Mouse (Mus musculus): Measurements from ENCODE around the gene Fads3. TPM values are rescaled to one million over a fixed set of nuclear protein-coding genes. Genes with fewer than 3 reads are reported as not detected.

Fads3 gene
- polyA plus RNA-seq, 1 experiment from 2014 or later, result 1.2 TPM

DNA sequence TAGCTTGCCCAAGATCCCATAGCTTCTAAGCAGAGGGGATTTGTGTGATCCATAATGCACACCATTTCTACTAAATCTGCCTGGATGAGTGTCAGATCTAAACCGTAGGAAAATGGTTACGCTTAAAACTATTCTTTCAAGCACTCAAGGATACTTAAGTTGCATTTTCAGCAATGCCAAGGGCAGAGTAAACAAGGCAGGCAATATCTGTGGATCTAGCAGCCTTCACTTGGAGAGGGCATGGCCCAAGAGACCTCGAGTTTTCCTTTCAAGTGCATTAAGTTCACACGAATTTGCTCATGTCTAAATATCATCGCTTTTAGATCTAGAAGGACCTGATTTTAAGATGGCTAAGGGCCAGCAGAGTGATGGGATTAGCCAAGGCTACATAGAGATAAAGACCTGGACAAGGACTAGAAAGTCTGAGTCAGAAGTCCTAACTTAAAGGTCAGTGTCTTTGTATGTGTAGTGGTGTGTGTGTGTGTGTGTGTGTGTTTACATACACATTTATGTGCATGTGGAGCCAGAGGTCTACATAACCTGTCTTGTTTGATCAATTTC lies 65.8 kb downstream of the Fads3 start:
- DNase-seq (ENCODE audit: low spot score), result no peak

DNA sequence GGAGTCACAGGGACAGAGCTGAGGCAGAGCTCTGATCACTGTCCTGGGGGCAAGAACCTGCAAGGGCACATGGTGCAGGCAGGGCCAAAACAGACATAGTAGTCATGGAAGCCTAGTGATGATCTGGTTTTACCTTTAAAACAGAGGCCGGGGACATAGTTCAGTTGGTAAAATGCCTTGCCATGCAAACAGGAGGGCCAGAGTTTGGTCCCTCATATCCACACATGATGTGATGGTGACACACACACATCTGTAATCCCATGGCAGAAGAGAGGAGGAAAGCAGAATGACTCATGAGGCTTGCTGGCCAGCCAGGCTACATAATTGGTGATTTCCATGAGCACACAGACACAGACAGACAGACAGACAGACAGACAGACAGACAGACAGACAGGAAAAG lies 66.8 kb downstream of the Fads3 start:
- DNase-seq (ENCODE audit: low spot score), result no peak

DNA sequence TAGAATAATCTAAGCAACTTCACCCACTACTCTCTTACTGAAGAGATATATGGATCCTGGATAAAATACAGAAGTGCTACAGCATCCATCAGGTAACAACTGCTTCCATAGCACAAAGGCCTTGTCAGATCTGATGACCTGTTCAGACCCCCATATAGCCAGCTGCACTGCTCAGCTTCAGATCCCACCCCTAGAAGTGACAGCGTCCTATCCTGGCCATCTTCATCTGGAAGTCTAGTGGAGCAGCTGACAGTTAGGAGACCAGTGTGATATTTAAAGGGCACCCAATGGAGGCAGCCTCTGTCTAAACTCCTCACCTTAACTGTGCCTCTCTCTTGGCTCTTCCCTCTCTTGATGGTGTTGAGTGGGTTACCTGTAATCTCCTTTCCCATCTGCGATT lies 67.3 kb downstream of the Fads3 start:
- DNase-seq (ENCODE audit: low spot score), result no peak

Other genes with a start within 250 kb of the Fads3 start
- 0.15 TPM in 1 of 2 replicates, not detected in the other for gene Scgb2a2, start 194.0 kb upstream of the Fads3 start, polyA plus RNA-seq (2015; fragmentation: Nextera tagmentation; extraction: Ambion mirVana)
- gene Incenp, start 142.0 kb upstream of the Fads3 start, polyA plus RNA-seq (2015; fragmentation: Nextera tagmentation; extraction: Ambion mirVana), result 102 and 134 TPM in 2 replicates
- 2,555 and 2,649 TPM in 2 replicates for gene Fth1, start 61.0 kb upstream of the Fads3 start, polyA plus RNA-seq (2015; fragmentation: Nextera tagmentation; extraction: Ambion mirVana)
- 0.39 and 0.54 TPM in 2 replicates for gene Best1, start 39.9 kb upstream of the Fads3 start, polyA plus RNA-seq (2015; fragmentation: Nextera tagmentation; extraction: Ambion mirVana)
- gene Rab3il1, start 39.9 kb upstream of the Fads3 start, polyA plus RNA-seq (2015; fragmentation: Nextera tagmentation; extraction: Ambion mirVana), result 12.6 and 13.3 TPM in 2 replicates
- gene Fads2, start 60.2 kb downstream of the Fads3 start, polyA plus RNA-seq (2015; fragmentation: Nextera tagmentation; extraction: Ambion mirVana), result 27.7 and 29.0 TPM in 2 replicates
- gene Fads1, start 141.3 kb downstream of the Fads3 start, polyA plus RNA-seq (2015; fragmentation: Nextera tagmentation; extraction: Ambion mirVana), result 29.0 and 29.2 TPM in 2 replicates
- gene Tmem258, start 162.4 kb downstream of the Fads3 start, polyA plus RNA-seq (2015; fragmentation: Nextera tagmentation; extraction: Ambion mirVana), result 563 and 614 TPM in 2 replicates
- gene Fen1, start 162.6 kb downstream of the Fads3 start, polyA plus RNA-seq (2015; fragmentation: Nextera tagmentation; extraction: Ambion mirVana), result 127 and 136 TPM in 2 replicates
- gene Myrf, start 199.2 kb downstream of the Fads3 start, polyA plus RNA-seq (2015; fragmentation: Nextera tagmentation; extraction: Ambion mirVana), result 0.03 and 0.12 TPM in 2 replicates